Mouse (Mus musculus) right cerebral cortex, postnatal 36 days (tissue): Measurements from ENCODE around the gene Rhd.
"Not testable (repeated sequence)": the region's sequence is repeated elsewhere in the genome, so short reads cannot be mapped to it uniquely, and the experiment has no call there.

ENCODE experiments used
- DNase-seq, 2 experiments: peaks; one replicate each; pipeline ENCODE4 v3.0.0; 2022; ENCODE audit warnings: low spot score in 2 of 2, mixed read lengths in 1 of 2

Gene Rhd

DNA sequence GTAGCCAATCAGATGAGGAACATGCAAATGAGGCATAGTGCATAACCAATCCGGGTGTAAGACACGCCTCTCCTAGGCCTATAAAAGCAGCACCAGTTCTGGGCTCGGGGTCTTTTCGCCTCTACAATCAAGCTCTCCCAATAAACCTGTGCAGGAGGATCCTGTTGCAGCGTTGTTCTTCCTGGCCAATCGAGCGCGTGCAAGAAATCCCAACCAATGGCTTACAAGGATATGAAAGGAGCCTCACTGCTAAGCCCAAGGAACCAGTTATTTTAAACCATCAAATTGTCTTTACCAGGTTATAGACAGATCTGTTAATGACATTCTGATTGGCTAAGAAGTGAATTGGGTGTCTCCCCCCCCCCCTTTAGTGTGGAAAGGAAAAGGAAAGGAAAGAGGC, 47.1 kb downstream of the Rhd start:
- DNase-seq, result not testable (repeated sequence)

DNA sequence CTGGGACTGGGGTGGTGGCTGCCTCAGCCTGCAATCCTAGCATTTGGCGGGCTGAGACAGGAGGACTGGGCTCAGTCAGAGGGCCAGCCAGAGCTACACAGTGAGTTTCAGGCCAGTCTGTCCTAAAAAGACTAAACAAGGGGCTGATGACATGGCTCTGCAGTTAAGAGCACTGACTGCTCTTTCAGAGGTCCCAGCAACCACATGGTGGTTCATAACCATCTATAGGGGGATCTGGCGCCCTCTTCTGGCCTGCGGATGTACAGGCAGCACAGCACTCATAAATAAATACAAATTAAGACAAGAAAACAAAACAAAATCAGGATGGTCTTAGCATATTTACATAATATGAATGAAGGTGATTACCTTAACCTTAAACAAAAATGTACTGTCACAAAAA, 49.1 kb downstream of the Rhd start:
- DNase-seq, result peak in 1 of 2 experiments; percentile 31

DNA sequence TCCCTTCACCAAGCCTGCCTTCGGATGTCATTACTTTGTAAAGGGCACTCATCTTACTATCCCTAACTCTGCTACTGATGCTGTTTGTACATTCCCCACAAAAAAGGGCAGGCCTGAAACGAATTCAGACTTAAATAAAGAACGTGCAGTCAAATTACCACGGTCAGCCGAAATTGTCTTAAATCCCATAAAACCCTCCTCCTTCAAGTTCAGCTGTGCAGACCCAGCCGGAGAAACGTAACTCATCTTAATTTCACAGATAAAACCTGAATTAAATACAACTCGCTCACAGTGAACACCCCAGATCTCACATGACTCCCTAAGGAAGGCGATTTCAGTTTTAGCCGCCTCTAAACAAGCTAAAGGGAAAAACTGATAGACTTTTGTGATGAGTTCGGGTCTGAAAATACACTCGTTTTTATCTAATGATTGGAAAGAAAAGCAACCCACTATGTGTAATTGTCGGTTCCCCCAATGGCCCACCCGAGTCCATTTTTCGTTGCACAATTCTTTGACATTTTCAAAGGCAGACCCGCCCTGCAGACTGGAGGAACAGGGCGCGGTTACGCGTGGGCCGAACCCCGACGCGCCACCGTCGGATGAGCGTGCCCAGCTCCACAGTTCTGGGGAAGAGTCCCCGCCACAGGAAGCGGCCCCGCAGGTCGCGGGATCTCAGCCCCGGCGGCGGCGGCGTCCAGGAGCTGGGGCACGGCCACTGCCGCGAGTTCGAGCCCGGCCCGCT, 50.0 kb downstream of the Rhd start:
- DNase-seq, result peak in 1 of 2 experiments; percentile 36

DNA sequence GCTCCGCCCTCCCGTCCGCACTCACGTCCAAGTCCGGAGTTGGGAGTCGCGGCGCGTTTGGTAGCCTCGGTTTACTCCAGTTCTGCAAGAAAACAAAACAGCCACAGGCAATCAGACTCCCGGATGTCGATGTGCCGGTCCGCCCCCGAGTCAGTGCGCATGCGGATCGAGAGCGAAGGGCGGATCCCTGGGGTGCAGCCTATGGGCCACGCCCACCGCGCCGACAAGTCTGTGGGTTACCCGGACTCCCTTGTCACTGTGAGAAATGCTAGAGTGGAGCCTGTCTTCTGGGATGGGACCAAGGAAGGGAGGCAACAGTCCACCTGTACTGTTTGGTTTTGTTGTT, 50.5 kb downstream of the Rhd start, which contains the start of gene Tmem50a:
Tmem50a (minus strand) TSS at position 161 of the 346 bp plus-strand sequence.
- DNase-seq, result peak; percentile 86 to 90

DNA sequence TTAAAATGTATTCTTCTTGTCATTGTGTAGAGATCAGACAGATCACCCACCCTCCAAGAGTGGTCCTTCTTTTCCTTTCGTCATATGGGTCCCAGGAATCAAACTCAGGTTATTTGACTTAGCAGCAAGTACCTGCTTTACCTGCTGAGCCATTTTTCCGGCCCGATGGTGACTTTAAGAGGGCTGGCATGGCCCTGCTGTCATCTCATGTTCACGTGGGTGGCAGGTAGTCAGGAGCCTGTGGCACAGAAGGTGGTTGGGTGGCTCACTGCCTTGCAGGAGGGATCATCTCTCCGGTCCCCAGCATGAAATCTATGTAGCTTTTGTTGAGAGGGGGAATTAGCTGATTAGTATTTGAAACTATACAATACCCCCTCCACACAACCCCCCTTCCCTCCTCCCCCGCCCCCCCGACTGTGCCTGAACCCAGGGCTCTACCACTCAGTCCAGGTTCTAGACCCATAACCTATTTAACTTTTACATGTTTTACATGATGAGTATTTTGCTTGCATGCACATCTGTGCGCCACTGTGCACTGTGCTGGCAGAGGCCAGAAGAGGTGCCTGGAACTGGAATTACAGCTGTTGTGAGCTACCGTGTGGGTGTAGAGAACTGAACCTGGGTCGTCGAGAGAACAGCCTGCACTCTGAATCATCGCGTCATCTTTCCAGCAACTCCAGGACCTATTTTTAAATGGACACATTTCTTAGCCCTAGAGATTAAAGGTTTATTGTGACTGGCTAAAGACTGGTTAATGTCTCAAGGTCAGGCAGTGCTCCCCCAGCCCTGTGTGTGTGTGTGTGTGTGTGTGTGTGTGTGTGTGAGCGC, 51.1 kb downstream of the Rhd start:
- DNase-seq, result no peak

DNA sequence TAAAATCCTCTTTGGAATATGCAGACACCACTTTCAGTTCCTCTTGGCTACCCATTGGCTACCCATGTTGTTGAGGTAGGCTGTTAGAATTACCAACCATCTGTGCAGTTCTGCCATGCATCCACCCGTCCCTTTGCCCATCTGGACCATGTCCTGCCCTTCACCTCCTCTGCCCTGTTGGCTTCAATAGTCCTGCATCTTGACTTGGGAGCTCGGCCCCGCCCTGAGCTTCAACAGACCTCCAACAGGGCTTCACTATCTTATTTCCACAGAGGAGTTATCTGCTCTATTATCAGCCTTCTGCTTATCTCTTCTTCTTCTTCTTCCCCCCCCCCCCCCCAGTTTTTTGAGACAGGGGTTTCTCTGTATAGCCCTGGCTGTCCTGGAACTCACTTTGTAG, 52.9 kb downstream of the Rhd start:
- DNase-seq, result no peak

DNA sequence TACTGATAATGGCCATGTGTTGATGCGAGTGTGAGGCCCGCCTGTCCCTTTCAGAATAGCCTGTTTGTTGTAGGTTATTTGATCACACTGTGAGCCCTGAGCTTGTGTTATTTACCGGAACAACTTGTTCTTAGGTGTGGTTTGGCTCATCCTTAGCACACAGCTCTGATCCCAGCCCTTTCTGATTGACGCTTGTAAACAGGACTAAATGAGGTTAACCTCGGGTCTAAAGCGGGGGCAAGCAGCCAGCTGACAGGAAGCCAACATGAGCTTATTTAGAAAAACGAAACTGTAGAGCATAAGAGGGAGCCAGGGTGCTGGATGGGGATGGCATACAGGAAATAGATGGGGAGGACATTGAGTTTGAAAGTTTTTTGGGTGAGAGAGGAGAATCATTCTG, 54.0 kb downstream of the Rhd start:
- DNase-seq, result no peak

DNA sequence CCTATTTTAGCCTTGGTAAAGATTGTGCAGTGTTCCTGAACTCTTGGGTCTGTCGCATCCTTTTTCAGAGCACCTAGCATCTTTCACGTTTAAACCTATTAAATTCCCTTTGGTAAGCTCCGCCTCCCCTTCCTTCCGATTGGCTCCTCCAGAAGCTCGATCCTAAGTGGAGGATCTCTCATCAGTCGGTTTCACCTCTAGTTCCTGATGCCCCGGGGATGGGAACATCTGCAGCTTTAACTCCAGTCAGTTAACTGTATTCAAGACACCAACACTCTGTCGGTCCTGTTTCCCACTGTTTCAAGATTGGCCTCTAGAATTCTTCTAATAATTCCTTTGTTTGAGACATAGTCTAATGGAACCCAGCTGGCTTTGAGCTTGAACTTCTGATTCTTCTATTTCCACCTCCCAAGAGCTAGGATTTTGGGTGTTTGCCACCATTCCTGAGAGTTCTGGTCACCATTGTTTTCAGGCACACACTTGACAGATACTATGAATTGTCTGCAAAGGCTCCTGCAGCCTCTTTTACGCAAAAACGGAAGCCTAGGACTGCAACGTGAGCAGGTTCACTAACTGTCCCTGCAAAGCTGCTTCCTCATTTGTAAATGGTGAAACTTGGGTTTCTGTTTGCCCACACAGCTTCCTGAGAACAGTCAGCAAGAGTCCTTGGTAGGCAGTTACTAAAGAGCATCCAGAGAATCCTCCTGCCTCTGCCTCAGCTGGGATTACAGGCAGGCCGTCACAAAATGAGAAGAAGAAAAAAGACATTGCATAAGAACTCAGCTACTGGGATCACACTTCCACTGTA, 55.6 kb downstream of the Rhd start:
- no peak for DNase-seq

DNA sequence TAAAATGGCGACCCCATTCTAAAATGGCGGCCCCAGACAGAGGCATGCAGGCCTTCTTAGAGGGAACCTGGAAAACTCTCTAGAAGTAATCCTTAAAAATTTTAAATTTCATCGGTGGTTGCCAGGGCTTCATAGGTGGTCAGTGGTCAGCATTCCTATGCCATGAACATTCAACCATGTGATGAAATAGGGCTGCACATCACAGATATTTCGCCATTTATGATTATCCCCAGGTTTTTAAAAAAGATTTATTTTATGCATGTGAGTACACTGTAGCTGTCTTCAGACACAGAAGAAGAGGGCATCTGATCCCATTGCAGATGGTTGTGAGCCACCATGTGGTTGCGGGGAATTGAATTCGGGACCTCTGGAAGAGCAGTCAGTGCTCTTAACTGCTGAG, 56.3 kb downstream of the Rhd start:
- DNase-seq, result no peak

DNA sequence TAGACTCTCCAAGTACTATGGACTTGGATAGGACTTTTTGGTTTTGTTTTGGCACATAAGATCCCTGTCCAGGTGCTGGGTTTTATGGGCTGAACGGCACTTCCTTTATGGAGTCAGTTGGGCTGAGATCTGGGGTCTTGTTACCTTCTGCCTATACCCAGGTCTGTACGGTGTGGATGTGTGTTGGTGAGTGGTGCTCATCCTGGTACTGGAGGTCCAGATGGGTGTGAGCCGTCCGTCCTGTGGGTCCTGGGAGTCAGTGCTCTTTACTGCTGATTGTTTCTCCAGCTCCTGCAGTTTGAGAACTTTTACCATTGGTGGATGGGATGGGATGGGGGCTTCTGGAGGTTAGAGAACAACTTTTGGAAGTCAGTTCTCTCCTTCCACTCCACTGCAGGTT, 57.4 kb downstream of the Rhd start:
- no peak for DNase-seq

DNA sequence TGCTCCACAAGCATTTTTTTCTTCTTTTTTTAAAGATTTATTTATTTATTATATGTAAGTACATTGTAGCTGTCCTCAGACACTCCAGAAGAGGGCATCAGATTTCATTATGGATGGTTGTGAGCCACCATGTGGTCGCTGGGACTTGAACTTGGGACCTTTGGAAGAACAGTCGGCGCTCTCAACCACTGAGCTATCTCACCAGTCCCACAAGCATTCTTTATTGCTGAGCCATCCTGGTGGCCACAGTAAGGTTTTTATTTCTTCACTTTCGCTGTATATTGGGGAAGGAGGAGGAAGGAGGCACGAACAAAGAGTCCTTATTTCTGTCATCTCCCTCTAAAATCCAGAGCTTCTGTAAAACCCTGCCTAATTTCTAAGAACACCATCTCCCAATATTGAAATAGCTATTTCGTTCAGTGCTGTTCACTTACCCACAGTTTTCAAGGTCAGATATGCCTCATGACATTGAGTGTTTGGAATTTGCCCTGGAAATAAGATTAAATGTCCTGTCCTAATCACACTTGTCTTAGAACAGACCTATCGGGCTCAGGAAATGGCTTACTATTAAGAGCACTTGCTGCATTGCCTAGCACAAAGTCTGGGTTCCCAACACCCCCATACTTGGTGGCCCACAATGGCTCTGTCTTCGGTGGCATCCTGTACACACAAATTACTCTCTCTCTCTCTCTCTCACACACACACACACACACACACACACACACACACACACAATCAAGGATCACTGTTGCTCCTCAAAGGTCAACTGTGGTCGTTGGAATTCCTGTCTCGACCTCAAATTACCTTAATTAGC, 58.0 kb downstream of the Rhd start:
- DNase-seq, result no peak

DNA sequence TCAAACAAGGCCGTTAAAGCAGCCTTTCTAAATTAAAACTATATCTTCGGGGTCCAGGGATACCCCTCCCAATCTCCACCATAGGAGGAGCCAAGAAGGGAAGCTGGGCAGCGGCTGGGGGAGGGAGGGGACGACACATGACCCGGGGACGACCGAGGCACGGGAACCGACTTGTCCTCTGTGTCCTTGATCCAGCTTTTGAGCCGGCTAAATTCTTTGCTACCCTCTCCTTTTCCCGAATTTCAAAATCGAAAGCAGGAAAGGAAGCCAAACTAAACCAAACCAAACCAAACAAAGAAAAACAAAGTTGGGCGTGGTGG, 58.5 kb downstream of the Rhd start:
- DNase-seq, result peak in 1 of 2 experiments; percentile 46

DNA sequence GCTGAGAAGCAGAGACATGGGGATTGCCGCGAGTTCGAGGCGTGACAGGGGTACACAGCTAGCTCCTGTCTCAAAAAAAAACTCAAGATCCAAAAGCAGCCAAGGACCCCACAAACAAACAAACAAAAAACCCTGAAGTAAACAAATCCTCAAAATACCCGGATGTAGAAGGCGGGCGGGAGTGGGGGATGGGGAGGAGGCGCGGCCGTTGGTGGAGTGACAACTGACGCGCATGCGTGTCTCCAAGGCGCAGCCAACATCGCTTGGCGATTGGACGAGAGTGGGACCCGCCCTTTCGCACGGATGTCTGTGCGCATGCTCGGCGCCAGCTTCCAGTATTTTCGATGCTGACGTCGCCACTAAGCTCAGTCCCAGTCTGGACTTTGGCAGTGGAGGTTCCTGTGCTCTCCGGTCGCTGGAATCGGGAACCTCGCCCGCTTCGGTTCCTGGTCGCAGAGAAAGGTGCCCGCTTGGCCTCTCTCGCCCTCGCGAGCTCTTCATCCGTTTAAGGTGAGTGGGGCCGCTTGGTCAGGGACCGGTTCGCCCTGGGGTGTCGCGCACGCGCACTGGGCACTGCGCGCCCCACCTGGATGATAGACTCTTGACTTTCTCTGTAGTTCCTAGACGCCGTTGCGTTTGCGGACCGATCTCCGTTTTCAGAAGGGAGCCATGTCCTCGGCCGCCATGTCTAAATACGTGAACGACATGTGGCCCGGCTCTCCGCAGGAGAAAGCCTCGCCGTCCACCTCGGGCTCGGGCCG, 59.1 kb downstream of the Rhd start, which contains the start of gene Rsrp1:
Rsrp1 (plus strand) TSS at position 335 of the 761 bp plus-strand sequence.
- peak; percentile 95 to 96 for DNase-seq

DNA sequence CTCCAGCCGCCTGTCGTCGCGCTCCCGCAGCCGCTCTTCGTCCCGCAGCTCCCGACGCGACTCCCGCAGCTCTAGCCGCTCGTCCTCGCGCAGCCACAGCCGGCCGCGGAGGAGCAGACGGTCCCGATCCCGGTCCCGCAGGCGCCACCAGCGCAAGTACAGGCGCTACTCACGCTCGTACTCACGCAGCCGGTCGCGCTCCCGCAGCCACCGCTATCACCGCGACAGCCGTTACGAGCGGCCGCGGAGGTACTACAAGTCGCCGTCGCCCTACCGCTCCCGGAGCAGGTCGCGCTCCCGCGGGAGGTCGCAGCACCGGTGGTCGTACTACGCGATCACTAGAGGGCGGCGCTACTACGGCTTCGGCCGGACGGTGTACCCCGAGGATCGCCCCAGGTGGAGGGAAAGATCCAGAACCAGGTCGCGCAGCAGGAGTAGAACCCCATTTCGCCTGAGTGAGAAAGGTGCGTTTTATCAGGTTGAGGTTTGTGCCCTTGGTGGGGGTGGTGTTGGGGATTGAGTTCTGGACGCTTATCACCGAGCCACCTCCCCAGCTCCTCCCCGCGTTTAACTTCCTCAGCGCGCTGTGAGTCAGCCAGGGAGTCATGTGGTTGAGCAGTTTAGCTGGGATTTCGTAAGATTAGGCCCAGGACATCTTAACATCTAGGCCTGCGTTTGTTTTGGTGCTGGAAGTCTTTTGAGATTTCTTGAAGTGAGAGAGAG, 59.8 kb downstream of the Rhd start:
- no peak for DNase-seq

DNA sequence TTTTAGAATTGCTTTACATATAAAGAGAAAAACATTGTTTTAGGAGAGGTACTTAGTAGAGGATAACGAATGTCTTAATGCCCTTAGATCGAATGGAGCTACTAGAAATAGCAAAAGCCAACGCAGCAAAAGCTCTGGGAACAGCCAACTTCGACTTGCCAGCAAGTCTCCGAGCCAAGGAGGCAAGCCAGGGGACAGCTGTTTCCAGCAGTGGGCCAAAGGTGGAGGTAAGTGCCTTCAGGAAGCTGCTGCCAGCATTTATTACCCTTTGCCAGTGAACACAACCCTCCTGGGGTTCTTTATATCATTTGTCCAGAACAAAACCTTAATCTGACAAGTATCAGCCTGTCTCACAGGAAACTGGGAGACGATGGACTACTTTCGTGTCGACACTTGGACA, 60.9 kb downstream of the Rhd start:
- DNase-seq, result no peak

DNA sequence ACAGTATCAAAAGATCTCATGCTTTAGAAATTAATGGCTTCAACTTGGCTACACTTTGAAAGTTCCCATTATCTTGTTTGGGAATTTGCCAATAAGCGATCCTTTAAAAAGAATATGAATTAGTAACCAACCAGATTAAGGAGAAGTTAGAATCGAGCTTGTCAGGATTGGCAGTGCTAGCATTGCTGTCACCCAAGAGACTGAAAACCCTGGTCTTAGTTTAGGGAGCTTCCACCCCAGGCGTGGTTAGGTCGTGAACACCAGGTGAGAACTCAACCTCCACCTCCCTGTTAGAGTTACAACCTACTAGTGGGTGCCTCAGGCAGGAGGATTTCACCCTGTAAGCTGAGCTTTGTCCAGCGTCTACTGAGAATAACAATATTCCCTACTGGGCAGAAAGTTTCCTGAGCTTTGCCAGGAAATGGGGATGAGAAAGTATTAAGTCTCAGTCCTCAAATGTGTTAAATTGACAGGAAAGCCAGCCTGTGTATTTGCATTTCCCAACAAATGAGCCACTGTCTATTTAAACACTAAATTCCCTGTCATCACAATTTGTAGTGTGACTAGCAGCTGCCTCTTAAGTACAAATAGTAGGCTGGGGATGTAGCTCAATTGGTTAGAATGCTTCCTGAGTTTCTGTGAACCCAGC, 63.6 kb downstream of the Rhd start:
- DNase-seq, result no peak

DNA sequence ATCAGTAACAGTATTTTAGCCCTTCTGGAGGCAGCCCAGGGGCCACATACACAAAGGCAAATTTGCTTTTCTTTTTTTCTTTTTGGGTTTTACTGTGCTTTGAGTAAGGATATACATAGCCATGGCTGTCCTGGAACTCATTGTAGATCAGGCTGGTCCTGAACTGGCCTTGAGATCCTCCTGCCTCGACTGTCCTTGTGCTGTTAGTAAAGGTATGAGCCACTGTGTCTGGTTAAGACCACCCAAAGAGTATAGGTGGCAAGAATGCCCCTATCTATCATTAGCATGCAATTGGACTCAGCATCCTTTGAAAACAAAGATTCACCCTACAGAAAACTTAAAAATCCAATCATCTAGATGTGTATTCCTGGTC, 64.1 kb downstream of the Rhd start:
- no peak for DNase-seq

DNA sequence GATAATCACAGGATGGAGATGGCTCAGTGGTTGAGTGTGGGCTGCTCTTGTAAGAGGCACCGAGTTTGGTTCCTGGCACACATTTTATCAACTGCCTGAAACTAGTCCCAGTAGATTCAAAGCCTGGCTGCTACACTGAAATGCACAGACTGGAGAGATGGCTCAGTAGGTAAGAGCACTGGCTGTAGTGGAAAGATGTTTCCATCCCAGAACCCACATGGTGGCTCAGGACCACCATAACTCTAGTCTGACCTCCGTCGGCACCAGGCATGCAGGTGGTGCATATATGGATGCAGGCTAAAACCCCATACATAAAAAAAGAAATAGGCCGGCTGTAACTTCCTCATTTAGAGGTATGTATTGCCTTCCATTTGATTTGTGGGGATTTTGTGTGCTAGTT, 65.2 kb downstream of the Rhd start:
- DNase-seq, result no peak

DNA sequence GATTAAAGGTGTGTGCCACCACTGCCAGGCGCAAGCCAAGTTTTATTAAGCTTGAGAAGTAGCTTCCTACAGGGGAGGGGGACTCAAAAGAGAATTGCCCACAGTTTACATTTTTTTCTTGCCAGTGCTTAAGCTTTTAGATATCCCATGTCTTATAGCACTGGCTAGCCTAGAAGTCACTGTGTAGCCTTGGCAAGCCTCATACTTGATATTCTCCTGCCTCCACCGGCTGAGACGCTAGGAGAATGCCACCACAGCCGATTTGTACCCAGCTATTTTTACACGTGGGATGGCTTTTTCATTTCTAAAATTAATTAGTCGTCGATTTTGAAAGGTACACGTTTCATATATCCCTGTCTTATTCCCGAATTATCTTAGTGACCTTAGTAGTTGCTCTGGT, 65.9 kb downstream of the Rhd start:
- DNase-seq, result no peak
